Mouse (Mus musculus) layer of hippocampus, postnatal 10 days (tissue): ENCODE results near the gene Vasn. TPM values are rescaled to one million over a fixed set of nuclear protein-coding genes. Genes with fewer than 3 reads are reported as not detected.

ENCODE experiments used
- DNase-seq, 2 experiments: peaks; one replicate each; pipeline ENCODE4 v3.0.0; 2021; ENCODE audit warnings: low spot score in 2 of 2
- total RNA-seq, 2 experiments: library from RNA; stranded (reverse); gene quantifications; 2 replicates each; pipeline ENCODE4 v1.2.3; 2021

The Vasn gene
- total RNA-seq, 2 experiments from 2014 or later: 5.1 to 5.7 TPM

DNA sequence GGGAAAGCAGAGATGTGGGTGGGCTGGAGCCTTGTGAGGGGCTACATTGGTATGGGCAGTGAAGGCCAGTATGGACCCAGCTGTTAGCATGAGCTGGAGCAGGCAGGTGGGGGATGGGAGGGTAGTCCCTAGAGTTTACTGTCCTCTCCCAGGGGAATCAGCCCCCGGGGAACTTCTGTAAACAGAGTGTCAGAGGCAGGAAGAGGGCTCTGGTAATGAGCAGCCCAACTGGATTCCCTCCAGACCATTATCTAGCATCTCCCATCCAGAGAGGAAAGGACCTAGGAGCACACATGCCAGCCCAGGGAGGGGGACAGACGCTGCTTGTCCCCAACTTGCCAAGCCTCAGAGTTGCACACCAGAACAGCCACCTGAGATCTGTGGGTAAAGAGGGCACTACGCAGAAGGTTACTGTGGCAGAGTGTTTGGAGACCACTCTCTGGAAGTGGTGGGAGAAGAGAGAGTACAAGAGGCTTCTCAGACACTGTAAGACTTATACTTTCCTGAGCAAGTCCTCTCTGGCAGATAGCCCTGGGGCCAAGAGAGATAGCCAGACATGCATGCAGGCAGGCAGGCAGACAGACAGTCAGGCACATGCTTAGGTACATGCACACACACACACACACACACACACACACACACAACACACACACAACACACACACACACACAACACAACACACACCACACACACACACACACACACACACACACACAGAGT is 1.5 kb downstream of the Vasn start:
- DNase-seq: no peak

DNA sequence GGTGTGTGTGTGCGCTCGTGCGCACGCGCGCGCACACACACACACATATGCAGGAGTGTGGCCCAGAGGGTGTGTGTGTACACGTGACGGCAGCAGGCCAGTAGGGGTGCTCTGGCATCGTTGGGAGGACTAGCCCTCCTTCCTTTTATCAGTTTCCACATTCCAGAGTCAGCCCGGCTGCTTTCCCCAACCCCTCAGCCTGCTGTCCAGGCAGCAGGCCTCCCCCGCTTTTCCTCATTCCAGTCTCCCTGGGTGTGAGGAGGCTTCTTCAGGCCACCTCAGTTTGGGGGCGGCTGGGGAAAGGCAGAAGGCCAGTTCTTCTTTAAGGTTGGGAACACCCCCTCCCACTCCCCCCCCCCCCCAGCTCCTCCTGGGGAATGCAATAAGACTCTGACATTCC is 2.4 kb downstream of the Vasn start:
- no peak for DNase-seq

DNA sequence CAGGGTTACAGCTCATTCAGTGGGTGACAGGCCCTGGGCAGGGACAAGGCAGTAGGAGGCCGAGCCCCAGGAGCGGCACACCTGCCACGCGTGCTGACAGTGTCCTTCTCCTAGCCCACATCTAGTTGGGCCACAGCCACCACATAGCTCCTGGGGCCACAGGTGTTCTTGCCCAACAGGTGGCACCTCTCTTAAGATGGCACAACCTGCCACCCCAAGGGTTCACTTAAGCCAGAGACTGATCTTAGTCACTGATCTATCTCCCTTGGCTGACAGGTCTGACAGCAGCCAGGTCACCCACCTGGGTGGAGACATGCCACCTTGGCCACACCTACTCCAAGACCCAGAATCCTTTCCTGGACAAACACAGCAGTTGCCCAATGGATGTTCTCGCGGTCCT is 3.2 kb downstream of the Vasn start:
- DNase-seq: no peak

DNA sequence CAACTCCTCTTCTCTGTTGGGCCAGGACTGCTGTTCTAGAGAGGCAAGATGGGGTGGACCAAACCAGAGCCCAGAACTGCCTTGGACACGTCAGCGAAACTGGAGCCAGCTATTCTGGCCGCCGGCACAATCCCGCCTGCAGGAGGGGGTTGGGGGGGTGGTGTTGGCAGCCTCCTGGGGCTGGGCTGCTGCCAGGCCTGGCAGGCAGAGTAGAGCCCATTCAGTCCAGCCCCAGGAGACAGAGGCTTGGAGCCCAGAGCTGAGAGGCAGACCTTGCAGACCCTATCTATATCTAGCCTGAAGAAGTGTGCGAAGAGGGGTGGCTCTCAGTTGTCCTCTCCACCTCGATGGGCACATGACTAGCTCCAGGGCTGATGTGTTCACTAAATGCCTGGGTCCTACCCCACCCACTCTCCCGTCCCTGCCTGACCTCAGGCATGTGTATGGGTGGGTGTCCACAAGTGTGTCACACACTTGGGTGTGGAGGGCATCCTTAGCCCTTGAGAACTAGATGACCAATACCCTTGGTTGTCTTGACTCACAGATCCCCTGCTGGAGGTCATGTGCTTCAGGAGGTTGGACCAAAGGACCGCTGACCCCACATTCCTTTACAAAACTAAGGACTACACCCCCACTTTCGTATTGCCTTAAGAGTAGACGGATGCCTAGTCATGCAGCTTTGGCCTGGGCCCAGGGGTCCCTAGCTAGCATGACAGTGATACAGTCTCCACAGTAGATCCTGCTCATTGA is 4.1 kb downstream of the Vasn start:
- DNase-seq: peak; percentile 82 to 88

DNA sequence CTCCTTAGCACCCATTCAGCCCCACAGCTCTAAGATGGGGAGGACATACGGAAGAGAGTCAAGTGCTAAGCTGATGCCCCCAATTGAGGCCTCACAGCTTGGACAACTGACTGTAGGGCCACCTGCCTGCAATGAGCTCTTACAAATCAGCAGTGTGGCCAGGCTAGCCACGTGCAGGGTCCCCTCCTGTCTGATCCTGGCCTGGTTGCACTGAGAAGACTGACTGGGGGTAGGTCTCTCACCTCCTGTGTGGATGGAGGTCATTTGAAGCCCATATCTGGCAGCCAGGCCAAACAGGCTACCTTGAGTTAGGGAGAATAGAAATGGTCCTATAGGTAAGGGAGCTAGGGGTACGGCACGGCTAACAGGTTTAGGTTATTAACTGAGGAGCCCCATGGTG is 6.1 kb downstream of the Vasn start:
- no peak for DNase-seq

DNA sequence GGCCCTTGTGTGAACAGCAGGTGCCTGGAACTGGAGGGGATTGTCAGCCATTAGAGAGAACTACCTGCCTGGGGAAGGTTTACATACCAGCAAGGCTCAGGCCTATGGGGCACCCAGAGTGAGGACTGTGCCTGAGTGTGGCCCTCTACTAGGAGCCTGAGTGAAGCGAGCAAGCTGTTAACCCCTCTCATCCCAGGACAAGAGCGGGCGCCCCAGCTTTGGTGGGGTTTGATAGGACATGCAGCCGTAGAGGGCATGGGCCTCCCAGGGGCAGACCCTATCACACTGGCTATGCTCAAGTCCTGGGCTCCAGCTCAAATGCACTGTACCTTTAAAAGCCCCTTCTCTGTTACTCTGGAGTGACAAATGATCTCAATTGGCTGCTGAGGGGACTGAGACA is 7.1 kb downstream of the Vasn start:
- no peak for DNase-seq

DNA sequence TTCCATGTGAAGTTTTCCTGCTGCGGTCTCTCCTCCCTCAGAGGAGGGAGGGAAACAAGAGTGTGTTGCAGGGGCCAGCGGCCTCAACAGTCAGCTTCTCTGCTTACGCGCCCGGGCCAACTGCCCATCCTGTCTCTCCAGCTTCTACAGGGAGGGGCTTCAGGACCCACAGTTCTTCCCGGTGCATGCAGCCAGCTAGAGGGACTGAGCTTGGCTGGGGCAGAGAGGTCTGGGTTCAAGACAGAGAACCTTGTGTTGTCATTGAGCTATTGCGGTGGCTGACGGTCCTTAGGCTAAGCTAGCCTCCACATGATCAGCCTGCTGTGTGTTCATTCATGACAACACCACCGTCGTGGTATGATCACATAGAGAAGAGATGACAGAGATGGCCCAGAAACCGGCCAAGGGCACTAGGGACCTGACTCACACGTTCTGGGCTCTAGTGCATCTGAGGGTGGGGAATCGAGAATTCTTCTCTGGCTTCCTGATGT is 8.0 kb downstream of the Vasn start:
- DNase-seq: no peak

DNA sequence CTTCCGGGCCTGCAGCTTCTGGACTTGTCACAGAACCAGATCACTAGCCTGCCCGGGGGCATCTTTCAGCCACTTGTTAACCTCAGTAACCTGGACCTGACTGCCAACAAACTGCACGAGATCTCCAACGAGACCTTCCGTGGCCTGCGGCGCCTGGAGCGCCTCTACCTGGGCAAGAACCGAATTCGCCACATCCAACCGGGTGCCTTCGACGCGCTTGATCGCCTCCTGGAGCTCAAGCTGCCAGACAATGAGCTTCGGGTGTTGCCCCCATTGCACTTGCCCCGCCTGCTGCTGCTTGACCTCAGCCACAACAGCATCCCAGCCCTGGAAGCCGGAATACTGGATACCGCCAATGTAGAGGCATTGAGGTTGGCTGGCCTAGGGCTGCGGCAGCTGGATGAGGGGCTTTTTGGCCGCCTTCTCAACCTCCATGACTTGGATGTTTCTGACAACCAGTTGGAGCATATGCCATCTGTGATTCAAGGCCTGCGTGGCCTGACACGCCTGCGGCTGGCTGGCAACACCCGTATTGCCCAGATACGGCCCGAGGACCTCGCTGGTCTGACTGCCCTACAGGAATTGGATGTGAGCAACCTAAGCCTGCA is 8.8 kb downstream of the Vasn start:
- DNase-seq: no peak

DNA sequence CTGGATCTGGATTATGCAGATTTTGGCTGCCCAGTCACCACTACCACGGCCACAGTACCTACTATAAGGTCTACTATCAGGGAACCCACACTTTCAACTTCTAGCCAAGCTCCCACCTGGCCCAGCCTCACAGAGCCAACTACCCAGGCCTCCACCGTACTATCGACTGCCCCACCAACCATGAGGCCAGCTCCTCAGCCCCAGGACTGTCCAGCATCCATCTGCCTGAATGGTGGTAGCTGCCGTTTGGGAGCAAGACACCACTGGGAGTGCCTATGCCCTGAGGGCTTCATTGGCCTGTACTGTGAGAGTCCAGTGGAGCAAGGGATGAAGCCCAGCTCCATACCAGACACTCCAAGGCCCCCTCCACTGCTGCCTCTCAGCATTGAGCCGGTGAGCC is 9.5 kb downstream of the Vasn start:
- no peak for DNase-seq

DNA sequence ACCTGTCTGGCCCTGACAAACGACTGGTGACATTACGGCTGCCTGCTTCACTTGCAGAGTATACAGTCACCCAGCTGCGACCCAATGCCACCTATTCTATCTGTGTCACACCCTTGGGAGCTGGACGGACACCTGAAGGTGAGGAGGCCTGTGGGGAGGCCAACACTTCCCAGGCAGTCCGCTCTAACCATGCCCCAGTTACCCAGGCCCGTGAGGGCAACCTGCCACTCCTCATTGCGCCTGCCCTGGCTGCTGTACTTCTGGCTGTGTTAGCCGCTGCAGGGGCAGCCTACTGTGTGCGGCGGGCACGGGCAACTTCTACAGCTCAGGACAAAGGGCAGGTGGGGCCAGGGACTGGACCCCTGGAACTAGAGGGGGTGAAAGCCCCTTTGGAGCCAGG is 10.0 kb downstream of the Vasn start:
- DNase-seq: no peak

DNA sequence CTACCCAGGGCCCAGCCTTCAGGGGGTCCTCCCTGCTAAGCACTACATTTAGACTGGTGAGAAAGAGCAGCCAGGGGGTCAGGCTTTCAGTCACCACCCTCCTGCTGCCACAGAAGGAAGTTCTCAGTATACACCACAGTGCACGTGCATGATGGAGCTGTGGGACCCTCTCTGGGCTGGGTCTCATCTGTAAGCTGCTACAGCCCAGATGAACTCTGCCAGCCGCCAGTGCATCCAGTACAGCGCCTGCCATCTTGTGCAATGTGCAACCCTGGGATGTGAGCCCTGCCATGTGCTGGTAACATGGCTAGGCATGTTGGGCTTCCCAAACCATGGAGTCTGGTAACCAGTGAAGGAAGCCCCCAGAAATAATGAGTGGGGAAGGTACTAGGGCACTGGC is 10.4 kb downstream of the Vasn start:
- no peak for DNase-seq

DNA sequence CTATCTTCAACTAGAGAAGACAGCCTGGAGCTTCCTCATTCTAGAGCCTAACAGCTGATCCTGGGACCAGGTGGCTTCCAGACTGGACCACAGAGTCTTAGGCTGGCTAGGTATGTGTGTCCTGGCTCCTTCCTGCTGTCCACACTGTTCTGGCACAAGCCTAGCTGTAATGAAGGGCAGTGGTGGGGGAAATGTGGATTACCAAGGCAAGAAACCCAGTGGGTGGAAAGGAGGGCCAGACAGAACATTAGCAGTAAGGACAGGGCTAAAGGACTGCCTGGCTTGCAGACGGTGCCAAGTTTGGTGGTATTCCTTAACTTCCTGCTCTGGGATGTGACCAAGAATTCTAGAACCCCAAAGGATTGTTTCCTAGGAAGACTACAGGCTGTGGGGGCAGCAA is 11.3 kb downstream of the Vasn start:
- no peak for DNase-seq

DNA sequence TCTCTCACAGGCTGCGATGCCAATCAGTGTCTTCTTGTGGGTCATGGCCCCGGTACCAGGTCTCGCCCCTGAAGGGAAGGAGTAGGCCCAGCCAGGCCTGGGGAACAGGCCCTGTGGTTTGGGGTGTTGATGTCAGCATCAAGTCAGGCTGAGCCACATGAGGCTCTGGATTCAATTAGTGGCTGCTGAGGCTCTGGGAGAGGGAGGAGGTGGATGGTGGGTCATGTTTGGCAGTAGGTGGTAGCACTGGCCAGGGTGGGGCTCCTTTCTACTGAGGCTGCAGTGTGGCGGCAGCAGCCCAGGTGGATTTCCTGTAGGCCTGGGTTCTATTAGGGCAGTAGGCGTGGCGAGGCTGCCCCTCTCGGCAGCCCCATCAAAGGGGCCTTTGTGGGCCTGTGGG is 11.9 kb downstream of the Vasn start:
- no peak for DNase-seq

DNA sequence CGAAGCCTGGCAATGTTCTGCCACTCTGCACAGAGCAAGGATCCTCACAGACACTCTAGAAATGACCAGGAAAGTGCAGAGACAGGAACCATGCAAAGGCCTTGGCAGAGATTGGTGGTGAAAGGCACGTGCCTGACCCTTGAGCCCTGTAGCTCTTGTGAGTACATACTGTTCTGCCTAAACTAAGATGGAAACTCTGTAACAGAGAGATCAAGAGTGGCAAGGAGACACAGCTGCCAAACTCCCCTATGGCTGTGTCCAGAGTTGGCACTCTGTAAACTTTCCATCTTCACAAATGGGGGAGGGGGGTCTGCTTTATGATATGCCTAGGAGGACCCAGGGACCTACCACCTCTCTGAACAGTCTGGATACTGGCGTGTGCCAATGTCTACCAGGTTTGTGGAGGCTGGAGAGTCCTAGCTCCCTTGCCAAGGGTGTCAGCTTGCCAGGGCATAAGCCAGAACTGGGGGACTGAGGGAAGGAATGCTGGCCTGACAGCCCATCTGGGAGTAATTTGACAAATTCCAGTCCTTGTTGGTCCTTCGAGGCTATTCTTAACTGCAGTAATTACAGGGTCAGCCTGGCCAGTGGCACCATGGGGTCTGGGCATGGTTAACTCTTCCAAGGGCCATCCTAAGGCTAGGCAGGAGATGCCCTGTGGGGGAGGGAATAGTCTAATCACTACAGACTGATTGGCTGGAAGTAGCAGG is 13.1 kb downstream of the Vasn start:
- DNase-seq: no peak

DNA sequence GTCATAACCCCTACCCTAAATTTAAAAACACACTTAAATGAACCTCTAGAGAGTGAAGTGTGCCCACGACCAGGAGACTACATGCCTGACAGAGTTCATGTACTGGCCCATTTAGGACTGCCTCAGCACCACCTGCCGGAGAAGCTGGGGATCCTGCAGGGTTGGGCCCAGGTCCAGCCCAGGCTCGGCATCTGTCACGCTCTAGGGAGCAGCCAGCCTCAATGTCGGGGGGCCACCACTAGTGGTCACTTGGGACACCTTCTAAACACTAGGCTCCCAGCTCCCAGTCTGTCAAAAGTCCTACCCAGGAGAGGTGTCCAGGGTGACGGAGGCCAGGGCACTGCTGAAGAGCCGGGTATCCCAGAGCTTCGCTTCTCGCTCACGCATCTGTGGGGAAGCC is 15.0 kb downstream of the Vasn start:
- DNase-seq: no peak

DNA sequence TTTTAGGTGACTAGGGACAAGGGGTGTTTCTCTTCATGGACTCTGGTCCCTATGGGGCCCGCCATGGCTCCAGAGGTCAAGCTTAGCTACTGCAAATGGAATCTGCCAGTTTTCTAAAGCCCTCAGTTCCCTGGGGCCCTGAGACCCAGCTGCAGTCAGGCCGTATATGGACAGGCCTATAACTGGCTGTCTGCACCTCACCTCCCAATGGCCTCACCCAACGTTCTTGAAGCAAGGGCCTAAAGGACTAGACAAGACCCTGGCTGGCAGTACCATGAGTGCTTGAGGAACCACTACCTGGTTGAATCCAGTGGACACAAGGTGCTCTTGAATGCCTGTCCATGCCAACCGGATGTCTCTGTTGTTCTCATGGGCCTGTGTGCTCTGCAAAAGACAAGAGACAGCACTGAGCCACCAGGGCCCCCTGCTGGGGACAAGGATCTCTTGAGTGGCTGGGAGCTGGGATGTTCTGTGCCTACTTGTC is 15.6 kb downstream of the Vasn start:
- DNase-seq: no peak

DNA sequence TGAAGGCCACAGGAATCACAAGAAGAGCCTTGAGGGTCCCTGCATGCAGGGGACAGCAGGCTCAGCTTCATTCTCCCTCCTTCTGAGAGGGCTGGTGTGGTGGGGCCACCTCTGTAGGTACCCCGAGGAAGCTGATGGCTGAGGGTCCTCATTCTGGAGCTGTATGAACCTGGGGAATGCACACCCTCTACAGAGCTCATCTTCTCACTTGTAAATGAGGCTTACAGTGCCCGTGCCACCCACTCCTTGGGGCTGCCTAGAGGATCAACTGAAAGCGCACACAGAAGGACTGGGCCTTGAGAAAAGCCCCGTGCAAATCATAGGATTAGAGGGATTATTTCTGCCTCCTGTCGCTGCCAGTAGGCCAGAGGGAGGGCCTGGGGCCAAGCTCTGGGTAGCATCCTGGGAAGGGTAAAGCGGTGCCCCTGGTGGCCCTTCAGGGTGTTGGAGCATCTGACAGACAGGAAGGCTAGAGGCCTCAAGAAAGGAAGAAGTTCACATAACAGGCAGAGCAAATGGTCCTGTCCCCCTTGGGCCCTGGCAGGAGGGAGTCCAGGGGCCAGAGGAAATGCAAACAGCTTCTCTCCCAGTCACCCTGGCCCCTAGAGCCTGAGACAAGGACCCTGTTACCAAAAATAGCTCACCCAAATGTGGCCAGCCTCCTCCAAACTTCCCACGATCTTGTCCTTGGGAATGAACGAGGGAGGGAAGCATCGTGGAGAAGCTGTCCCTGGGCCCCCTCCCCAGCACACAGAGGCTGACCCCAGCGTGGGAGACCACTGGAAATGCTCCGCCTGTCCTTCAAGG is 16.2 kb downstream of the Vasn start:
- no peak for DNase-seq

DNA sequence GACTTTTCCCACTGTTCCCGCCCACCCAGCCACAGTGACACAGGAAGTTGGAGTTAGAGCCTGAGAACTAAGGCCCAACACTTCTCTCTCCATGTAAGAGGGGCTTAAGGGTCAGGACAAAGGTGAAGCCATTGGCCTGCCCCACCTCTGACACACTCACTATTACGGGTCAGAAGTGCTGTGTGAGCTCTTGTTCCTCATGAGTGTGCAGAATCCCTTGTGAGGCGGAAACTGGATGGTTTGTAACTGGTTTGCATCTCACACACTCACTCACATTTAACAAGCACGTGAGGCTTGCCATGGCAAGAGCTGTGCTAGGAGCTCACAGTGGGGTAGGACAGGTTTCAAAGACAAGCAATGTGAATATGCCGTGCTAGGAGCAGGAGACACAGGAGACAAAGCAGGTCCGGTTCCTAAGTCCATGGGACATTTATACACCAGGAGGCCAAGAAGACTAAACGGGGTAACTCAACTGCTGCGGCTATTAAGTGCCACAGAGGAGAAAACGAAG is 16.9 kb downstream of the Vasn start:
- no peak for DNase-seq

DNA sequence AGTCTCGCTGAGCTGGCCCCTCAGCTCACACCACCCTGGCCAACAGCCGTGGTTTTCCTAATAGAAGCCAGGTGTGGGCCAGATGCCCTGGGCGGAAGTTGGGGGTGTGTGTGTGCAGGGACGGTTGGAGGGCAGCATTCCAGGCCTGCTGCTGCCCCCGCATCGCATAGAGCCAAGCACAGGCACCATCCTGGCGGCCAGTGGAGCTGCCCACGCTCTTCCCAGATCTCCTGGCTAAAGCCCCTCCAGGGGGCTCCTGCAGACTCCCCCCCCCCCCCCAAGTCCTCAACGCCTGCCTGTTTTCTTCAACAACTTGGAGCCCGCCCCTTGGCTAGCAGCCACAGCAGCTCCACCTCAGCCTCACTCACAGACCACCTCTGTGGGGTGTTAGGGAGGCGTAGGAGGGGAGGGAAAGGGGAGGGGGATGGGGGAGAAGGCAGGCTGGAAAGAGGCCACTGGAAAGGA is 19.1 kb downstream of the Vasn start:
- DNase-seq: no peak

DNA sequence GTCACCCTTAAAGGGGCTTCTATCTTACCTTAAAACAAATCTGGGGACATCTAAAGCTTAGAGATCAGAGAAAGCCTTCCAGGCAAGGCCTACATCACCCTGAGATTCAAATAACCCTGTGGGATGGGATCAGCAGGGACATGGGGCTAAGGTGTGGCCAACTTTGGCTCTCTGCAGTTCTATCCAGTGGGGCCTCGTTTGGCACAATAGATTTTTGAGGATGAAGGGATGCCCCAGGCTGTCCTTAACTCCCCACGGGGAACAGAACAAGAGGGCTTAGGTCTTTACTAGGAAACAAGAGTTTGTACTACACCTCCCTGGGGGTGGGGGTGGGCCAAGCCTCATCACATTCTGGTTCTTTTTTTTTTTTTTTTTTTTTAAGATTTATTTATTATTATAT is 19.6 kb downstream of the Vasn start:
- DNase-seq: no peak
